Mouse (Mus musculus): Measurements from ENCODE around the gene Piezo1.

Gene Piezo1

GRCm38 (mm10) chr8:122500856-122501255 lies 50.3 kb downstream of the Piezo1 start:
- in situ Hi-C loops (cut with MboI, MseI), result no loop called here

- in situ Hi-C loops (cut with MboI, MseI), result no loop called here
Measured at GRCm38 (mm10) chr8:122497912-122498311, 53.2 kb downstream of the Piezo1 start.

GRCm38 (mm10) chr8:122497016-122497734 lies 54.0 kb downstream of the Piezo1 start:
- in situ Hi-C loops (cut with MboI, MseI), result no loop called here

- in situ Hi-C loops (cut with MboI, MseI), result no loop called here
Measured at GRCm38 (mm10) chr8:122488387-122488786, 62.7 kb downstream of the Piezo1 start.

- in situ Hi-C loops (cut with MboI, MseI), result no loop called here
Measured at GRCm38 (mm10) chr8:122484831-122485230, 66.3 kb downstream of the Piezo1 start.

GRCm38 (mm10) chr8:122483877-122484276 lies 67.3 kb downstream of the Piezo1 start:
- in situ Hi-C loops (cut with MboI, MseI), result no loop called here

GRCm38 (mm10) chr8:122482448-122482847 lies 68.7 kb downstream of the Piezo1 start:
- in situ Hi-C loops (cut with MboI, MseI), result no loop called here

GRCm38 (mm10) chr8:122475580-122476320 lies 75.4 kb downstream of the Piezo1 start, which contains the start of the genes Rnf166 and Ctu2:
Gene Rnf166 (minus strand): TSS chr8:122476064.
Gene Ctu2 (plus strand): TSS chr8:122476143.
- in situ Hi-C loops (cut with MboI, MseI), result no loop called here

- in situ Hi-C loops (cut with MboI, MseI), result loop anchor here (5.0 kb wide), 2 partner anchors 43 to 98 kb away; partner anchors contain the start of genes Cyba and Zc3h18
Measured at GRCm38 (mm10) chr8:122474951-122475560, 76.1 kb downstream of the Piezo1 start.

- in situ Hi-C loops (cut with MboI, MseI), result loop anchor here (5.0 kb wide), 2 partner anchors 42 to 97 kb away; partner anchors contain the start of genes Cyba and Zc3h18
Measured at GRCm38 (mm10) chr8:122473911-122474421, 77.2 kb downstream of the Piezo1 start.

GRCm38 (mm10) chr8:122470691-122471090 lies 80.4 kb downstream of the Piezo1 start:
- in situ Hi-C loops (cut with MboI, MseI), result loop anchor here (5.0 kb wide), 2 partner anchors 38 to 93 kb away; partner anchors contain the start of genes Cyba and Zc3h18

GRCm38 (mm10) chr8:122469965-122470364 lies 81.2 kb downstream of the Piezo1 start:
- in situ Hi-C loops (cut with MboI, MseI), result loop anchor here (5.0 kb wide), 2 partner anchors 38 to 93 kb away; partner anchors contain the start of genes Cyba and Zc3h18

GRCm38 (mm10) chr8:122469407-122469806 lies 81.7 kb downstream of the Piezo1 start:
- in situ Hi-C loops (cut with MboI, MseI), result no loop called here

GRCm38 (mm10) chr8:122467816-122468215 lies 83.3 kb downstream of the Piezo1 start:
- in situ Hi-C loops (cut with MboI, MseI), result no loop called here

GRCm38 (mm10) chr8:122464985-122465384 lies 86.1 kb downstream of the Piezo1 start:
- in situ Hi-C loops (cut with MboI, MseI), result no loop called here

GRCm38 (mm10) chr8:122463651-122464640 lies 87.2 kb downstream of the Piezo1 start:
- in situ Hi-C loops (cut with MboI, MseI), result no loop called here

GRCm38 (mm10) chr8:122462510-122462909 lies 88.6 kb downstream of the Piezo1 start:
- in situ Hi-C loops (cut with MboI, MseI), result no loop called here

- in situ Hi-C loops (cut with MboI, MseI), result no loop called here
Measured at GRCm38 (mm10) chr8:122461473-122462148, 89.5 kb downstream of the Piezo1 start.

GRCm38 (mm10) chr8:122460524-122461472 lies 90.3 kb downstream of the Piezo1 start, which contains the start of gene Snai3:
Gene Snai3 (minus strand): TSS chr8:122460733.
- in situ Hi-C loops (cut with MboI, MseI), result no loop called here

Measured in regulatory T cell (primary cell).